Mouse (Mus musculus) natural killer cell, adult 2 months (primary cell): ENCODE data around the gene Mrpl17.

ENCODE experiments used
- DNase-seq, 2 experiments: peaks; one replicate each; pipeline ENCODE4 v3.0.0; 2022; ENCODE audit warnings: low spot score in 2 of 2

Gene Mrpl17

DNA sequence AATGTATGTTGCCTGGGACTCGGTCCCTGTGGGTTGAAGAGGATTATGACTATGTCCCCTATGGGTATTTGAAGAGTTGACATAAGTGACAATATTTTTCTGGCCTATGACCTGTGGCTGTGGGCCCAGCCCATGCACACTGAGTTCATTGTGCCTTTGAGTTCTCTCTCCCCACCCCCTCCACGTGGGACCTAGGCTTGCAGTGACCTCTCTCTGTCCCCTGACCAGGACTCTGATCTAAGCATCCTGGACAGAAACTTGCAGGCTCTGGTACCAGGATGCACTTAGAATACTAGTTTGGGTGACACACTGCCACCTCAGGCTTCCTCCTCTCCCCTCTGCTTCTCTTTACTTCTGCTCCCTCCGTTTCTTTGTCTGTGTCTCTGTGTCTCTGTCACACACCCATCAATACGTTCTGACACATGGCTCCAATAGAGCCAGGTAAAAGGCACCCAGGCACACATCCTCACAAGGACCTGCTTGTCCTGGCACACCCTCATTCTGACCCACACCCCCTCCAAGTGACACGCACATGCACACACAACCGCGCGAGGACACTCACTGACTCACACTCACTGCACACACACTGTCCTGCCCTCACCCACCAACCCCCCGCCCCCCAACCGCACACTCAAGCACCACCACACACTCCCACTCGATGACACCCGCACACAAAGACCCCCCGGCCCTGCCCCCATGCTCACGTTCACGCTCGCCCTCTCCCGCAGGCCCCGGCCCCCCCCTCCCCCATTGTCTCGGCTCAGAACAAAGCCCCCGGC is 24.2 kb downstream of the Mrpl17 start:
- no peak for DNase-seq

DNA sequence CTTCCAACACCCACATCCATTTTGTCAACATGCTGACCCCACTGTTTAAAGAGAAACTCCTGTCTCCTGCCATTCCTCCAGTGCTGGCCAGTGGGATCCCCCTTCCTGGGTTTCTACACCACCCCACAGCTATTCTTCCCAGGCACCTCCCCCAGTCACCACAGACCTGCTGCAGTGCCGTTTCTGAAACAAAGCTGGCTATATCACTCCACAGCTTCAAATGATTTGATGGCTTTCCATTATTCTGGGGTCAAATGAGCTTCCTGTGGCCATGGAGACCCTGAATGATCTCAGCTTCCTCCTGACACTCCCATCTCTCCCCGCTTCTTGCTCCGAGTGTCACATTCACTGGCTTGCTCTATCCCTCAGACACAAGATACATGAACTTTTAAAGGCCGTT is 26.3 kb downstream of the Mrpl17 start:
- DNase-seq: no peak

DNA sequence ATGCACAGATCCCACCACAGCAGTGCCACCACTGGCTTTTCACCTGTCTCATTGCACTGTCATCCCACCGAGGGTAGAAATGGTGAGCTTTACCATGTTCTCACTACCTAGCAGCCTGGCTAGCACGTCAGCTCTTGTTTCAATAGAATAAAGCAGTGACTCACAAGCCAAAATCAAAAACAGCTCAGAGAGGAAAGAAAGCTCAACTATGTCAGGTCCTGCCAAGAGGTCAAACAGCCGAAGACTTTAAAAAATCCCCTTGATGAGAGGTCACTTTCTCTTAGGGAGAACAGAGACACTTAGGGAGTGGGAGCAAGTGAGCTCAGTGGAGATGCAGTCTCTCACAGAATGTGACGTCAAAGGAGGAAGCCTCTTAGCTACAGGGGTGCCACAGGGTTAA is 27.0 kb downstream of the Mrpl17 start:
- DNase-seq: no peak

DNA sequence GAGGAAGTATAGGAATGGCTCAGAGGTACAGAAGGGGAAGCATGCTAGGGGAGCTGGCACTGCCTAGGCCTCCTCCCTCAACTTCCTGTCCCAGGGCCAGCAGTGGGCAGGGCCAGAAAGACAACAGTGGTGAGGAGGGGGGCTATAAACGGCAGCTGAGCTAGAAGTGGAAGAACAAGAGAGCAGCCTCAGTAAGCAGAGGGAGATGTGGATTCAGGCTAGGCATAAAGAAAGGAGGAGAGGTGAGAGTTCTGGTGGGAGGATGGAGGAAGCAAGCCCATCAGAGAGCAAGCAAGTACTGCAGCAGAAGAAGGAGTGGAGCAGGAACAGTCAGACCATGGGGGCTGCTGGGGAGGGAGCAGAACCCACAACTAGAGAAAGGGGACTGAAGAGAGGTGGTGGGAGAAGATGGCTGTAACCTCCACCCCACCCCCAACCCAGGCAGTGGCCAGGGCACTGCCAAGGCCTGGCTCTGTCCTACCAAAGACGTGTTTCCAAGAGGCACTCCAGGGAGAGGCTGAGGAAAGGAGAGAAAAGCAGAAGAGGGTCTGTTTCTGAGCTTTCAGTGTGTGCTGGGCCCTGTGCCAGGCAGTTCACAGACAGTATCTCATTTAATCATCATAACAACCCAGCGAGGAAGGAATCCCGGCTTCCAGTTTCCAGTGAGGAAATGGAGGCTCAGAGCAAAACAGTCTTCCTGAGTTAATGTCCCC is 32.2 kb downstream of the Mrpl17 start:
- DNase-seq: peak in 1 of 2 experiments; percentile 4

DNA sequence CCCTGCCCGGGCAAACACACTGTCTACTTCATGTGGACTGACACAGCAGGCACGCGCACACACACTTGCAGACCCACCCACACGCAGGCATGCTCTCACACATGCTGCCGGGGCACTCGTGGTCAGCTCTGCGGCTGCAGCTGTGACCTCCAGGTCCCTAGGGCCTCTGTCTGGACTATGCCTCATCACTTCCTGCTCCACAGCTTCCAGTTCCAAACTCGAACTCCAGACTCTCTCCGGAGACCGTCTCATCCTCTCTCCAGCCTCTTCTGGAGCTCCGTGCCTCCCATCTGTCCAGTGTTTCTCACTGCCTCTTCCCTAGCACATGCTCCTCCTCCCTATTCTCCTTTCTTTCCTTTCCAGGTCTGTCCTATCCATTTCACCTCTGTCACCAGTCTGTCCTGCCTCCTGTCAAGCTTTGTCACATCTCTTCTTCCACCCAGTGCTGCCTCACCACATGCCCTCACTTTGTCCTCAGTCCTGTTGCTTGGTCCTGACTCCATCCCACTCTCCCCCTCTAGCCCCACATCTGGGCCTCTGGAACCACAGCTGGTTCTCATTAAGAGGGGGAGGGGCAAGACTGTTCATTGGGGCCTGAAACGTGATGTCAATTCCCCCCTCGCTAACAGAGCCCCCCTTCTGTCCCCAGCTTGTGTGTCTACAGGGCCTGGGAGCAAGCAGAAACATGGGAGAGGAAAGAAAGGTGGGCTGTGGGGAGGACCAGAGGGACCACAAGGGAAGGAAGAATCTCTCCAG is 32.9 kb downstream of the Mrpl17 start:
- peak in 1 of 2 experiments; percentile 16 for DNase-seq

DNA sequence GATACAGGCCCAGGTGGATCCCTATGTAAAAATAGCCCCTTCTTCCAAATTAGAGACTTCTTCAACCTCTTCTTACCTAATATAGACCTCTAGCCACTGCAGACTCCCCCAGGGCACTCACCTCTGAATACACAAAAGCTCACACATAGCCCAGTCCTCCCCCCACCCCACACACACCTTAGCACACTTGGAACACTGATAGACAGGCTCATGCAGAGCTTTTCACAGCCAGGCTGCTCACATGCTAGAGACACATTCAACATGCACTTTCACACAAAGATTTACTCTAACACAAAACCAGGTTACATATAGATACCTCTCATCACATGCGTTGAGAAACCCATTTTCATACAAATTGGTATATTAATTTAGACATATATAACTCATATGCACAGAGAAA is 33.6 kb downstream of the Mrpl17 start:
- no peak for DNase-seq

DNA sequence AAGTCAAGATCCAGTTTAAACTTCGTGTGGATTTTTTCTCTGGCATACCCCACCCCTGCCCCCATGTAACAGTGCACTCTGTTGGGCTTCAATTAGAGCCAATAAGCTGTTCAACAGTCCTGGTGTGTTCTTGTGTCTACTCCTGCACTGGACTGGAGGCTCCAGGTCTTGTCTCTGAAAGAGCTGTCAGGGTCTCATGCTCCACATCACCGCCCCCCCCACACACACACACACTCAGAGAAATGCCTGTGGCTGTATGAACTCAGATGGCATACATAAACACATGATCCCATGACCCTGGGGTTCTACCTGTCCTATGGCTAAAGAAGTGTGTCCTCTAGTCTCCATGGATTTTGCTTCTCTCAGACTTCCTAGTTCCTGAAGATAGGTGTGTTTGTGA is 34.9 kb downstream of the Mrpl17 start:
- DNase-seq: no peak

DNA sequence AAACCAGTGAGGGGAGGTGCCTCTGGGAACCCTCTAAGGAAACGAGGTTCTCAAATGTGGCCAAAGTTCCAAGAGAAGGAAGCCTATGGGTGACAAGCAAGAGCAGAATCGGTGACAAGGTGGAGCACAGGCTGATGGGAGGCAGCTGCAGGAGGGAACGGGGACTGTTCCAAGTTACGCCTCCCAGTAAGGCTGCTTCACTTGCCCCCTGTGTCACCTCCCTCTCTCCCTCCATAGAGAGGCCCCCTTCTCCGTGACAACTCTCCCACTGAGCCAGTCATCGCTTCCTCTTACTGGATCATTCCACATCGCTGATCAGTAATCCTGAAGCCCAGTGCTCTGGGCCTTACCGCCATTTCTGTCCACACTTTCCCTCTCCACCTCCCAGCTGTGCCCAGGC is 36.2 kb downstream of the Mrpl17 start:
- no peak for DNase-seq

DNA sequence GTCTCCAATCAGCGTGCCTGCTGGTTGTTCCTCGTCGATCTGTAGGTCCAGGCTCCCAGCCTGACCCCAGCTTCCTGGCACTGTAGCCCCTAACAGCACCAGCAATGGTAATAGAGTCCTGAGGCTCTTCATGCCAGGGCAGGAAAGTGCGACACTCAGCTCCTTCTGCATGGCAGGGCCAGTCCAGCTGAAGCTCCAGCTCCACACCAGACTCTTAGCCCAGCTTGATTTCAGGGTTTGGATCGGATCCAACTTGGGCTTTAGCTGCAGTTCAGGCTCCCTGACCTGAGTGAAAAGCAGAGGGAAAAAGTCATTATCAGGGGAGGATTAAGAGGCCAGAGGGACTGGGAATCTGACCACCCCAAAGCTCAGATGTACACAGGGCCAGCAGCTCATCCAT is 37.9 kb downstream of the Mrpl17 start:
- DNase-seq: no peak

DNA sequence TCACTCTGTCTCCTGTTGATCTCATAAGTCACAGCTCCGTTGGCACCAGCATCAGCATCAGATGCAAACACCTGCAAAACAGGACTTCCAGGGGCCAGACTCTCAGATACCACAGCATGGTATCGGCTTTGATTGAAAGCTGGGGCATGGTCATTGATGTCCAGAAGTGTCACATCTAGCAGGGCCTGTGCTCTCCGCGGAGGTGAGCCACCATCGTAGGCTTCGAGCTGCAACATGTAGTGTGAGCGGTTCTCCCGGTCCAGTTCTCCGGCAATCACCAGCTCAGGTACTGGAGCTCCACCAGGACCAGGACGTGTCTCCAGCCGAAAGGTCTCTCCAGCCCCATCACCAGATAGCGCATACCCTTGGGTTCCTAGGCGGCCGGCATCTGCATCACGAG is 38.6 kb downstream of the Mrpl17 start:
- DNase-seq: no peak

DNA sequence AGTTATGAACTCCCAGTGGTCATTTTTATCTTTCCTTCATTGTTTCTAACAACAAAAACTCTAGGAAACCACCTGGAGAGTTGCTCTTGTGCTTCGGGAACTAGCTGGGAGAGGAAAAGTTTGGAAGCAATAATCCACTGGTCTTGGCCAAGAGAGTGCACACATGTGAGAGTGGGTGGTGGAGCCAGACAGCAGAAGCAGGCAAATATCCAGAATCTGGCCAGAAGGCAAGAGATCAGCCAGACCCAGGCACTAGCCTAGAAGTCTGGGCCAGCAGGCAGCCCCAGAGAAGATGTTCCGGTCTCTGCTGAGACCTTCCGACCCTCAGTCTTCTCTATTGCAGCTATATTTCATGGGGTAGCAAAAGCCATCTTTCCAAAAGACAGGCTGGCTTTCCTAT is 40.9 kb downstream of the Mrpl17 start:
- no peak for DNase-seq

DNA sequence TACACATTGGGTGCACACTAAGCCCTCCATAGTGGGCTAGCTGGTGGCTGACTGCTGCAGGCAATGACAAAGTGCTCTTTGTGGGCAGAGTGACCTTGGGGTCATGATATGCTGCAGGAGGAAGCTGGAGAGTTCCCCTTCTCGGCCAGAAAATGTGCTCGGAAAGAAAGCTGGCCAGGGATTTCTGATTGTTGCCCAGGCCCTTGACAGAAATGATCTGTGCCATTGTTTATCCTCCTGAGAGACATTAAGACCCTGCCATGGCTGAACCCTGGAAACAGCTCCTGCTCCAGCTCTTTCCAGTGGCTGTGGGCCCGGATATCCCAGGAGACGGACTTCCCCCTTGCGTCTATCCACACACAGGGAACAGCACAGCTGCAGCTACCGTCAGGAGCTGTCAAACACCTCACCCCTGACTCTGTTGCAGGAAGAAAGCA is 43.2 kb downstream of the Mrpl17 start:
- DNase-seq: no peak

DNA sequence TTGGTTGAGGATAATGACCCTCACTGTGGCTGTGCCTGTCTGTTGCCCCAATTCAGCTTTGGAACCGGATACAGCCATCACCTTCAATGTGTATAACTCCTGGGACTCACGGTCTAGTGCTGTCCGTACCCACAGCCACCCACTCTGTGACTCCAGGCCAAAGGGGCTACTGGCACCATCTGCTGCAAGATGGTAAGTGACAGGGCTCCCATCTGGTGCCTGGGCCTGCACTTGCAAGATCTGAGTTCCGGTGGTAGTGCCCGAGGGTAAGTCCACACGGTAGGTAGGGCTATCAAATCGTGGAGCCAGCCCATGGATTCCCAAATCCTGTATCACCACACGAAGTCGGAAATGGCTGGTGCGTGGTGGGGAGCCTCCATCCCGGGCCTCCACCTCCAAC is 46.6 kb downstream of the Mrpl17 start:
- DNase-seq: no peak

DNA sequence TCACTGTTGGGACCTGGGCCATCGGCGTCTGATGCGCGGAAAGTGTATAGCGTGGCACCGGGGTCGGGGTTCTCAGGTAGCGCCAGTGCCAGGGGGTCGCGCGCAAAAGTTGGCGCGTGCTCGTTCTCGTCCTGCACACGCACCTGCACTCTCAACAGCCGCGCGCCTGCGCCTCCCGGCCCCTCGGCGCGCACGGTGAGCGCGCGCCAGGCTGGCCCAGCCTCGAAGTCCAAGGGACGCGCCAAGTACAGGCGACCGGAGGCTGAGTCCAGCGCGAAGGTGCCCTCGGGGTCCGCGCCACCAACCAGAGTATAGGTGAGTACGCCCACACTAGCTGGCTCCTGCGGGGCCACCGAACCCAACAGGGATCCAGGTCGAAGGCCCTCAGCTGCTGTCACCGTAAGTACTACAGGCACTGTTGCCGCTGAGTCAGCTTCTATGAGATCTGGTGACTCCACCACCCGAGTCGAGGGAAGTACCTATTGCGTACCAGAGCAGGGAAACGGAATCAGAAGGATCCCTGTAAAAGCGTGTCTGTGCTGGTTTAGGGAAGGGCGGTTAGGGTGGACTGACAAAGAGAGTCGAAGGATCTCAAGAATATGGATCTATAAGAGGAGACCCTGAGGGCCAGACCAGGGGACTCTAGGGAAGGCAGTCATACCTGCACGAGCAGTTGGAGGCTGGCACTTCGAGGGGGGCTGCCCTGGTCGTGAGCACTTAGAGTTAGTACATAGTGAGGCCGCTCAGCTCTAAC is 48.2 kb downstream of the Mrpl17 start:
- no peak for DNase-seq

DNA sequence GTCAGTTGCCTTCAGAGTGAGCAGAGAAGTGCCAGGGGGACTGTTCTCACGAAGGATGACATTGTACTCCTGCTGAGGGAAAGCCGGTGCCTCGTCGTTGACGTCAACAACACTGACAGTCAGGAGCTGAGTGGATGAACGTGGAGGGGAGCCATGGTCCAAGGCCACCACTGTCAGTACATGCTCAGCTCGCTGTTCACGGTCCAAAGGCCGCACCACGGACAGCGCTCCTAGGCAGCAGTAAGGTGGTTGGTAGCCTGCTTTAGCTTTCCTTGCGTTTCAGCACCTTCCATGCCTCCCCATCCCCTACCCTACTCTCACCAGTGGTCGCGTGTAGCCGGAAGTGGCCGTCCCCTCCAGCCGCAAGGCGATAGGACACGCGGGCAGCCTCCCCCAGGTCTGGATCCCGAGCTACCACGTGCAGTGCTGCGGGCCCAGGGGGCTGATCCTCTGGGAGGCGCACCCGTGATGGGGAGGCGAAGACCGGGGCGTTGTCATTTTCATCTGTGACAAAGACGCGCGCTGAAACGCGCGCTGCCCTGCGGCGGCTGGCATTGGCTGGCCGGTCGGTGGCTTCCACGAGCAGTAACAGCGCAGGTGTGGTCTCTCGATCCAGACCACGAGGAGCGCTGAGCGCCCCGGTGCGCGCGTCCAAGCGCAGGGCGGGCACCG is 49.0 kb downstream of the Mrpl17 start:
- no peak for DNase-seq

DNA sequence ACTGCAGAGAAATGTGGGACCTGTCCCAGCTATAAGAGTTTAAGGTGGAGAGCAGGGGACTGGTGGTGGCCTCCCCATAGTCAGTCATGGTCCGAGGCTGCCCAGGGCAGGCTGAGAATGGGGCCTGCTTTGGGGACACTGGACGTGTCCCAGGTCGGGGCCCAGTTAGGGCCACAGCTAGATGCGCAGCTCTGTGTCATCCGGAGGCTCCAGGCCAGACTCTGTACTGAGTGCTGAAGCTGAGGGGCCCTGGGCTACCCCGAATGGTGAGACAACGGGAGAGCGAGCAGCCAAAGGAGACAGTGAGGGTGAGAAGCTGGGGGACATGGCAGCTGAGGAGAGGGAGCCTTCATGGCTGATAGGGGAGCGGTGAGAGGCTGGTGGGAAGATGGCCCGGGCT is 57.6 kb downstream of the Mrpl17 start:
- DNase-seq: no peak
